Mouse (Mus musculus): Measurements from ENCODE around the gene Ppp1r35.
"Not testable (repeated sequence)": the region's sequence is repeated elsewhere in the genome, so short reads cannot be mapped to it uniquely, and the experiment has no call there.

Gene Ppp1r35

DNA sequence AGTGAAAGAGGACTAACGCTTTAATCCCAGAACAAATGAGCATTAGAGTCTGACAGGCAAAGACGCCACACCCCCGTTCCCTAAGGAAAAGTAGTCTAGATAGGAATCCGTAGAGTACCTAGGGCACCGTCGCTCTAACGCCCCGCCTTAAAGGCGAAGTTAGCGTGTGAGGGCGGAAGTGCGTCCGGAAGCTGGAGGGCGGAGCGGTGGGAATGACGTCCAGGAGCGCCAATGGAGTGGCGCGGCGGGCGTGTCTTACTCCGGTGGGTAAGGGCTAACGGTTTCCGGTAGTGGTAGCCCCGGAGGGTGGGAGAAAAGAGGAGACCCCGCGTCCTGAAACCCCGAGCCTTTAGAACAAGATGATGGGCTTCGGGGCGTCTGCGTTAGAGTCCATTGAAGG, at the start of gene Ppp1r35:
TSS of gene Ppp1r35 (plus strand) at position 215 of the 400 bp plus-strand sequence.
- in situ Hi-C loops (cut with MboI, MseI) = no loop called here

GRCm38 (mm10) chr5:137733638-137734288, 44.9 kb upstream of the Ppp1r35 start:
- in situ Hi-C loops (cut with MboI, MseI) = no loop called here

DNA sequence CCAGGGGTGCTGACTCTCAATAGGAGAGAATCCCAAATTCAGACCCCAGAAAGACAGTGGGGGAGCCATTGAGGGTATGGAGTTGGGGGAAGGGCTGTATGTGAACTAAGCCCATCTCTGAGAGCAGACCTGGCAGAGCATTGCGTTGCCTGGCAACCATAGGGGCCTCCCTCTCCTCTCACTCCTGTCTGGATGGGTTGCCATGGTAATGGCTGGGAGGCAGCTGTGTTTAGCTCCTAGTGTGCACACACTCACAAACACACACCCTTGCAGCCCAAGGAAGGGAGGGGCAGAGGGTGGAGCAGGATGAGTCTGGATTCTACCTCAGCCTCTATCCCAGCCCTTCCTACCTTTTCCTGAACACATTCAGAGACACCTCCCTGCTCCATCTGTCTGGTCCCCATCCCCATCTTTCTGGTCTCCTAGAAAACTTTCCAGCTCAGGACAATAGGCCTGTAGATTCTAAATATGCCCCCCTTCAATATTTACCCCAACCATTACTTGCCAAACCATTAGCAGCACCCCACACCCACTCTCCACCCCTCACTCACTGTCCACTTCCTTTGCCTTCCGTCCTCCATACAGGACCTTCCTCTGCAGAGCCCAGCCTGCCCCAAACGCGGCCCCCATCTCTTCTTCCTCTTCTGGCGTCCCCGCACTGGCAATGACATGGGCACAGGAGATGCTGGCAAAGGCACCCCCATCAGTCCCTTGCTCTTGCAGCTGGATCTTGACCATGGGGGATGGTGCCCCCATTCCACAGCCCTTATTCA, 44.2 kb upstream of the Ppp1r35 start:
- in situ Hi-C loops (cut with MboI, MseI) = no loop called here

DNA sequence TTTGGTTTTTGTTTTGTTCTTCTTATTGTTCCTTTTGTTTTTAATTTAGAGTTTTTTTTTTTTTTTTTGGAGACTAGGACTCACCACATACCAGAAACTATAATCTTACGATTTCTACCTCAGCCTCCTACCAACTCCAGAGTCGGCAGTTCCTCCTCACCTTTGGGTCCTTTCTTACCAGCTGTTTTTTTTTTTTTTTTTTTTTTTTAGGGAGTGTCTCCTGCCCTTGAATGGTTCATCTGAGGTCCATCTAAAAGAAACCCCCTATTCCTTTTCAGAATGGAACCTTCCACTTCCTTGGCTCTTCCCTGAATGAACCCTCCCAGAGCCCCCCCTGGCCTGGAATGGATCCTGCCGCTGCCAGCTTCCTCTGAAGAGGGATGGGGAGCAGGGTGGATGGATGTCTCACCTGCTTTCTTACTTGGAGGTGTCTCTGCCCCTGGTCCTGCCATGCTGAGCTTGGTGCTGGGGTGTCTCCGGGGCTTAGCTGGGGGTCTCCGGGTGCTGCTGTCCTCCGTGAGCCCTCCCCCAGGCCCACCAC, 41.2 kb upstream of the Ppp1r35 start:
- in situ Hi-C loops (cut with MboI, MseI) = no loop called here

- in situ Hi-C loops (cut with MboI, MseI) = no loop called here
Measured at GRCm38 (mm10) chr5:137738516-137738915, 40.1 kb upstream of the Ppp1r35 start.

GRCm38 (mm10) chr5:137739471-137739870, 39.2 kb upstream of the Ppp1r35 start:
- in situ Hi-C loops (cut with MboI, MseI) = no loop called here

GRCm38 (mm10) chr5:137740506-137740905, 38.1 kb upstream of the Ppp1r35 start:
- in situ Hi-C loops (cut with MboI, MseI) = no loop called here

- in situ Hi-C loops (cut with MboI, MseI) = no loop called here
Measured at GRCm38 (mm10) chr5:137741023-137741931, 37.4 kb upstream of the Ppp1r35 start, which contains the start of gene Nyap1. Gene Nyap1 (minus strand): TSS chr5:137741607.

DNA sequence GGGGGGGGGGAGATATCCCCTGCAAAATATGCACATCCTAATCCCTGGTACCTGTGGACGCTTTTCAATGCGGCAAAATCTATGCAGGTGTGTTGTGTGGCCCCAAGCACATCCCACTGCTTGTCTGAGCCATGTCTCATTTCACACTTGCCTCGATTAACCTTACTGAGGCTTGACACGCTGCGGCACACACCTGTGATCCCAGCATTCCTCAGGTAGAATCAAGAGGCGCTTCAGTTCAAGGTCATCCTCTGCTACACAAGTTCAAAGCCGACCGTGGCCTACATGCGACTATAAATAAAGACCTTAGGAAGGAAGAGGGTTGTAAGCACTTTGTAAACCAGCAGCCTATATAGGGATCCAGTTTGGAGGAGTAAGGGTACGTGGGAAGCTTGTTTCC, 36.6 kb upstream of the Ppp1r35 start:
- in situ Hi-C loops (cut with MboI, MseI) = no loop called here

GRCm38 (mm10) chr5:137742836-137743235, 35.8 kb upstream of the Ppp1r35 start:
- in situ Hi-C loops (cut with MboI, MseI) = no loop called here

- in situ Hi-C loops (cut with MboI, MseI) = no loop called here
Measured at GRCm38 (mm10) chr5:137744197-137744596, 34.5 kb upstream of the Ppp1r35 start.

GRCm38 (mm10) chr5:137745214-137746171, 33.2 kb upstream of the Ppp1r35 start, which contains the start of gene Tsc22d4:
Gene Tsc22d4 (plus strand): TSS chr5:137745730.
- in situ Hi-C loops (cut with MboI, MseI) = no loop called here

DNA sequence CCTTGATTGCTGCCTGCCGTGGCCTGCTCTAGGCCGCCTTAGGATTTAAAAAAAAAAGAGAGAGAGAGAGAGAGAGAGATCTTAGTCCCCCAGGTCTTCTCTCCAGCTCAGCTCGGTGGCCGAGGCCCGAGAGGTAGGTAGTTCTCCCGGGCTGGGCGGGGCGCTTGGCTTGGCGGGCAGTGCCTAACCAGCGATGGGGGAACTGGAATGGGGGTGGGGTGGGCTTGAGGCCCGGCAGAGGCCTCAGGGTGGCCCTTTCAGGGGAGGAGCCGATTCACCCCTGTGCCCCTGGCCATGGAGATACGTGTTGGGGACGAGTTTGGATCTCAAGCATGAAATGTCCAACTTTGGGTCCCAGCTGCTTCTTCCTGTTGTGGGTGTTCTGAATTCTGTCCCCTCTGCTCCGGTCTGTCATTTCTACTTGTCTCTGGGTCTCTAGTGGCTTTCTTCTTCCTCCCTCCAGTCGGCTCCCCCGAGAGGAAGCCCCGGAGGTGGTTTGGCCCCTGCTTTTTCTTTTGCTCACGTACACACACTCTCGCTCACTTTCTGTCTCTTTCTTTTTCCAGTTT, 32.3 kb upstream of the Ppp1r35 start:
- in situ Hi-C loops (cut with MboI, MseI) = no loop called here

GRCm38 (mm10) chr5:137746851-137747325, 31.8 kb upstream of the Ppp1r35 start:
- in situ Hi-C loops (cut with MboI, MseI) = no loop called here

- in situ Hi-C loops (cut with MboI, MseI) = no loop called here
Measured at GRCm38 (mm10) chr5:137747326-137747961, 31.2 kb upstream of the Ppp1r35 start.

GRCm38 (mm10) chr5:137748130-137748770, 30.4 kb upstream of the Ppp1r35 start:
- in situ Hi-C loops (cut with MboI, MseI) = no loop called here

- in situ Hi-C loops (cut with MboI, MseI) = no loop called here
Measured at GRCm38 (mm10) chr5:137749196-137749836, 29.3 kb upstream of the Ppp1r35 start.

DNA sequence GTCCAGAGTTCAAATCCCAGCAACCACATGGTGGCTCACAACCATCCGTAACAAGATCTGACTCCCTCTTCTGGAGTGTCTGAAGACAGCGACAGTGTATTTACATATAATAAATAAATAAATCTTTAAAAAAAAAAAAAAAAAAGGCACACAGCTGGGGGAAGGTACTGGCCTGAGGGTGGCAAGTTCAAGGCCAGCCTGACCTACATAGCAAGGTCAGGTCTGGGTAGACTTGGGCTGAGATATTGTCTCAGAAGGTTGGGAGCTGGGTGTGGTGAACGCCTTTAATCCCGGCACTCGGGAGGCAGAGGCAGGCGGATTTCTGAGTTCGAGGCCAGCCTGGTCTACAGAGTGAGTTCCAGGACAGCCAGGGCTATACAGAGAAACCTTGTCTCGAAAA, 28.4 kb upstream of the Ppp1r35 start:
- in situ Hi-C loops (cut with MboI, MseI) = not testable (repeated sequence)

All from T-helper 1 cell (primary cell).